Mouse (Mus musculus): ENCODE results near the gene Rab43.

GRCm38 (mm10) chr6:87791826-87792225 lies 20.1 kb downstream of the Rab43 start:
- TF ChIP-seq CTCF (IDR thresholded peaks at IDR 0.05; ENCODE audit: low read depth) (no peak), EP300 (IDR thresholded peaks at IDR 0.05; ENCODE audit: low read depth) (no peak)
